Mouse (Mus musculus): Measurements from ENCODE around the gene Lcor.

Gene Lcor

DNA sequence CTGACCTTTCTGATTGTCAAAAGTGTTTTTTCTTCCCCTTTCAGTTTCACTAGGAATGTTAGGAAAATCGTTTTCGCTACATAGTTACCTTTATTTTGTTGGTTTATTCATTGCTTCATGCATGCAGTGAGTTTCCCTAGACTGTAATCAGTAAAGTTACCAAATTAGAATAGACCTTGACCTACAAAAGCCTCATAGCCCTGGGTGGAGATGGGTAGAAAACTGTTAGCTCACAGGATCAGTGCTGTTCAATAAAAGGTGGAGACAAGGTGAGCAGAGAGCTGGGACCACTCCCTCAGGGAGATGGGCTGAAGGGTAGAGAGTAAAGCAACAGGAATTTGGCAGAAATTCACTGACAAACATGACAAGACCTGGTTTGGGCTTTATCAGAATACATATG is 91.3 kb downstream of the Lcor start:
- DNase-seq = no peak

- no peak for DNase-seq
Observed at GRCm38 (mm10) chr19:41577576-41577975, 95.1 kb downstream of the Lcor start.

DNA sequence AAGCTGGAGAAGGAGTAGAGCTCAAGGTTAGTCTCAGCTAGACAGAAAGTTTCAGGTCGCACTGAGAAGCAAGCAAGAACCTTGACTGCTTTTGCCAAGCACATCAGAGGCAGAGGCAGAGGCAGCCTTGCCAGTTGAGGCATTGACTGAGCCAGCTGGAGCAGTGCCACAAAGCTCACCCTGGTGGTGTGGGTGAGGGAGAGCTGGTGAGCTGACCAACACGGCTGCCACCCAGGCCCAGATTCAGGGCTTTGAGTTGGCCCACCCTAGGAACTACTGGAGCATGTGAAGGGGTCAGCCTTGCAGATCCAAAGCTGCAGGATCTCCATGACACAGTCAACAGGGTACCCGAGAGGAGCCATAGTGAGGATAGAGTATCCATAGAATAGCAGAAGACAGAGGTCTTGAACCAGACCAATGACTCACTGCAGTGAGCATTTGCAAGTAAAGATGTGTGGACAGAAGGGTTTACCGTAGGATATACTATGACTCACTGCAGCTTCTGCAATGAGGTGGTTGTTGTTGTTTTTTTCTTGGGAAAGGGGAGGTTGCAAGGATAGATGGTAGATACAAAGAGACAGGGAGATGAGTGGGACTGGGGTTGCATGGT is 97.0 kb downstream of the Lcor start:
- no peak for DNase-seq

DNA sequence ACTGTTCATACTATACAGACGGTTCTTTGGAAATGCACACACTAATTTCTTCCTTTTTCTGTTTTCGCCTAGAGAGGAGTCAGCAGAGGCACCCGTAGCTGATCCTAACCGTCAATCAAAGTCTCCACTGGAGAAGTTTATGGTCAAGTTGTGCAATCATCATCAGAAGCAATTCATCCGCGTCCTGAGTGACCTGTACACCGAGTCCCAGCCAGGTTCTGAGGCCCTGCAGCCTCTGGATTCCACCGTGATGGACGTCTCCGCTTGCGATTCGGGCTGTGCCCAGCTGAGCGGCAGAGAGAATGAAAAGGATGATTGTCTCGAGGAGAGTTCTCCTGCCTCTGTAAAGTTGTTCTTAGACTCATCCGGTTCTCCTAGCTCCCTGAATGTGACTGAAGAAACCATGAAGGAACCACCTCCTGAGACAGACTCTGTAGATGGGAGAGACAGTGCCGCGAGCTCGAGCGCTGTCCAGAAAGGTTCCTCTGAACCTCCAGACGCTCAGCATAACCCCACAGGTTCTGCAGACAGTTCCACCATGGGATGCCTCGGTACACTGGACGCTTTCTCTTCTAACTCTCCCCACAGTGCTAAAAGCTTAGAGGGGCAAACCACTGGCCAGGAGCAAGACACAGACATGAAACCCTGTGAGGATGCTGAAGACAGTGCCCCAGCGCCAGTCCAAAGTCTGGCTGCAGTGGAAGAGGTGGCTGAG is 99.4 kb downstream of the Lcor start, which contains the start of gene Gm340:
Gene Gm340 (plus strand): TSS at position 665 of the 715 bp plus-strand sequence.
- no peak for DNase-seq

DNA sequence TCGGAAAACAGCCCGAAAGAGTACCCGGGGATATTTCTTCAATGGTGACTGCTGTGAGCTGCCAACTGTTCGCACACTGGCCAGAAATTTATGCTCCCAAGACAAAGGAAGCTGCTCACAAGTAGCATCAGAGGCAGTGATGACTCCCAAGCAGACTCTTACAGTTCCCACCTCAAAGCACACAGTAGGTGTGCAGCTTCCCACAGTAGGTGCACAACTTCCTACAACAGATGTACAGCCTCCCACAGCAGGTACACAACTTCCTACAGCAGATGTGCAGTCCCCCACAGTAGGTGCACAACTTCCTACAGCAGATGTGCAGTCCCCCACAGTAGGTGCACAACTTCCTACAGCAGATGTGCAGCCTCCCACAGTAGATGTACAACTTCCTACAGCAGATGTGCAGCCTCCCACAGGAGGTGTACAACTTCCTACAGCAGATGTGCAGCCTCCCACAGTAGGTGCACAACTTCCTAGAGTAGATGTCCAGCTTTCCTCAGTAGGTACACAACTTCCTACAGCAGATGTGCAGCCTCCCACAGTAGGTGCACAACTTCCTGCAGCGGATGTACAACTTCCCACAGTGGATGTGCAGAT is 100.6 kb downstream of the Lcor start:
- no peak for DNase-seq

GRCm38 (mm10) chr19:41586752-41587151 is 104.3 kb downstream of the Lcor start:
- DNase-seq = no peak

DNA sequence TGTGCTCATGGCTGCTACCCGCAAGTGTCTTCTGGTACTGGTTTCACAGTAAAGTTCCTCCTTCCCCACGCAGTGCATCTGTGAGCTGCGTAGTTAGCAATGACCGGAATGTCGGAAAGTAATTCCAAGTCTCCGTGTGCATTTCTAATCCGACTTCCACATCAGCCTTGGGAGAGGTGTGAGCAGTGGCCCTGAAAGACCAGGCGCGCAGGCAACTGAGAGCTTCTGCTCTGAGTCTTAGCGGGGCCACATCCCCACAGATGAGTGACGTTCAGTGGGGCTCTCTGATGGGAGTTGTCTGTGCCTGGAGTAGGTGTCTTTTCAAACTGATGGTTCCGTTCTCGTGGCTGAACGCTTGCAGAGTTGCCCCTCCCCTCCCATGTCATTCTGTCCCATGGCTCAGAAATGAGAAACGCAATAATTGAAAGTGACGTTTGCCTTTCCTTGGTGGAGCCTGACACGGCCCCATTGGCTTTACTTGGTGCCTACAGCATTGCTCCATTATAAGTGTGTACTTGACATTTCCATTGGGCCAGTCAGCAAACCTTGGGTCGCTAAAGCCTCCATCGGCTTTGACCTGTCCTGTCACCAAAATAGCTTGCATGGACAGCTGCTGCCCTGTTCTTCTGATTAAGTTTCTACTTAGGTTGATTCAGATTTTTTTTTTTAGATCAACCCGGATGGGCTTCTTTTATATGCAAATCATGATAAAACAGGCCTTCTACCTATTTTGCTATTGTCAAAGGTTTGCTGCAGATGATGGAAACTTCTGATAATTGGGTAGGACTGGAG is 105.2 kb downstream of the Lcor start:
- no peak for DNase-seq

DNA sequence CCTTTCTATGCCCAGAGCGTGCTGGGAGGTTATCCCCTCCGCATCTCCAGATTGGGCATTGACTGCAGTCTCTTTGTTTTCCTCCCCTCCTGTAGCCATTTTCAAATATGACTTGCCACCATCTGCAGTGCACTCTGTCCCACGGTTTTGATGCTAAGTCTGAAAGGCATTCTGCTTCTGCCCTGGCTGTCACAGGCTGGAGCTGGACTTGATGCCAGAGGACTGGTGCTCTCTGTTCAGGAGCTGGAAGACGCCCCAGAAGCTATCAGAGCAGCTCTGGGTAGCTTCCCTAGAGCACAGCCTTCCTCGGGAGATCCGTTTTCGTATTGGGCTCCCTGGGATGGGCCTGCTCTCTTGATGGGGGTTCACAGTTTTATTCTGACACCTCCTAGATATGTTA is 106.6 kb downstream of the Lcor start:
- DNase-seq = no peak

DNA sequence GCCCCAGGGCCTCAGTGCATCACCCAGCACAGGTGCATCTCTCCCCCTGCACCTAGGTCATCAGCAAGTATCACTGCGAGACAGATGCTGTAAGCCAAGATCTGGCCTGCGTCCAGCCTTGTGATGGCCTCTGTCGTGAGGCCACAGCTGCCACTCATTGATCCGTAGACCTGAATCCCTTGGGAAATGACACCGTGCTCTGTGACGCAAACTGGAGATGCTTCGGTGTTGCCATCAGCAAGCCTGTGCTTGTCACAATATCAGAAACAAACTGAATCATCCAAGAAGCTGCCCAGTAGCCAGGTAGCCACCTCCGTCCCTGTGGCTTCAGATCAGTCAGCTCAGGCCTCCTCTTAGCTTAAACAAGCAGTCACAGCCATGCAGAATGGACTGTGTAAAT is 107.2 kb downstream of the Lcor start:
- no peak for DNase-seq

- no peak for DNase-seq
Observed at GRCm38 (mm10) chr19:41591808-41592207, 109.4 kb downstream of the Lcor start.

- no peak for DNase-seq
Observed at GRCm38 (mm10) chr19:41597170-41597894, 114.9 kb downstream of the Lcor start.

DNA sequence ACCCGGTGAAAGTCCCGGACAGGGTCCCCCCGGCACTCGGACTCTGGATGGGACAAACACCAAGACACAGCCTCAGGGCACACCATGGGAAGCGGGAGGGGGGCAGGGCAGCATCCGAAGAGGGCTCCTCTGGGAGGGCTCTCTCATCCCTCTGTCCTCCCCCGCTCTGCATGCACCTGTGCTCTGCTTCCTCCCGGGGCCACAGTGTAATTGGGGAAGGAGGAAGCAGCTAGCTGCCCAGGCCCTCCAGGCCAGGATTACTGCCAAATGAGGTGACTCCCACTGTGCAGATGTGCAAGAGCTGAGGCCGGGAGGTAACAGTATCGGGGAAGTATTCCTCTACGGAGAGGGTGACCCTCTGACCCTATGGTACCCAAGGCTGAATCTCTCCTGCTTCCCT is 118.2 kb downstream of the Lcor start:
- no peak for DNase-seq

GRCm38 (mm10) chr19:41606208-41606987 is 124.0 kb downstream of the Lcor start:
- DNase-seq = no peak

DNA sequence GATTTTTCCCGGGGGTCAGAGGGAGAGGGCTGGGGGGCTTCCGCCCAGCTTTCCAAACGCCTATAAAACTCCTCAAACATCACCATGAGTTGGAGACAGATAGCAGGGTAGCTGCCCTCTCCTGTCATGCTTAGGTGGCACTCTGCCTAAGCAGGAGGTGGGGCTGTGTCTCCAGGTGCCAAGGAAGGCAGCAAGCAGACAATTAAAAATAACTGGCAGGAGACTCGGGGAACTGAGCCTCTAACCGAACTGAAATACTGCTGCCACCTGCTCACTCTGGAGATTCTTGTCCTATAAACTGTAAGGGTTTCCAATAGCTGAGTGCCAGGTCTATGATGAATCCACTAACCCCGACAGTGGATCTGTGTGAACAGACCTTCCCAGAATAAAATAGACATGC is 129.2 kb downstream of the Lcor start:
- DNase-seq = no peak

All from cerebellum, adult 9-10 months (tissue).